8 mouse cellular contexts compared by ENCODE assay signal in genomic region chr8:105613830-105614511, GRCm38 (mm10). TPM values are rescaled to one million over a fixed set of nuclear protein-coding genes. Genes with fewer than 3 reads are reported as not detected.
DNase-seq lines count a peak whose midpoint lies in the region; ATAC-seq and TF ChIP-seq lines count a peak whose summit lies in the region.

No protein-coding gene starts in this region.

- no peak for TF ChIP-seq CTCF in G1E (IDR thresholded peaks at IDR 0.05; ENCODE audit: low read depth, low read length)
- TF ChIP-seq CTCF in bone marrow, adult 2 months (IDR thresholded peaks at IDR 0.05; ENCODE audit: control insufficient read depth, insufficient read depth, low read length) = no peak
- no peak for TF ChIP-seq CTCF in hindbrain, postnatal 0 days (IDR thresholded peaks at IDR 0.05; ENCODE audit: low read depth)
- no peak for TF ChIP-seq CTCF in midbrain, postnatal 0 days (IDR thresholded peaks at IDR 0.05)

- TF ChIP-seq POLR2A in bone marrow, adult 2 months (IDR thresholded peaks at IDR 0.05; ENCODE audit: borderline replicate concordance, control insufficient read depth, low read depth, low read length) = peak; percentile 6; the same call in 1 of the 2 replicates

- peaks cover 98% of the 10 kb centered on the region for H3K4me1 ChIP-seq in G1E (ENCODE audit: insufficient read depth, low read depth, low read length)
- H3K4me1 ChIP-seq in bone marrow, adult 2 months (ENCODE audit: control insufficient read depth, insufficient read depth, low read length) = peaks cover 3% of the 10 kb centered on the region; the same call in 1 of the 2 replicates
- H3K4me1 ChIP-seq in hindbrain, postnatal 0 days (ENCODE audit: insufficient read depth, low read length) = no peaks in the 10 kb centered on the region
- peaks cover 43% of the 10 kb centered on the region for H3K4me1 ChIP-seq in liver, embryonic 11.5 days (replicated peaks; ENCODE audit: control insufficient read depth, insufficient read depth, low read length)
- peaks cover 7% of the 10 kb centered on the region; the same call in 1 of the 2 replicates for H3K4me1 ChIP-seq in midbrain, postnatal 0 days (ENCODE audit: insufficient read depth, low read length)

- WGBS in bone marrow, adult 2 months = 19% methylated on average over 50 of the region's 50 CpGs
- 2% methylated on average over 45 of the region's 50 CpGs for WGBS in hindbrain, postnatal 0 days
- WGBS in liver, embryonic 11.5 days = 11% methylated on average over 50 of the region's 50 CpGs
- WGBS in midbrain, postnatal 0 days = 5% methylated on average over 41 of the region's 50 CpGs

- no peak for DNase-seq in G1E (ENCODE audit: low spot score)
- DNase-seq in gastrocnemius, postnatal 25 days = peak; percentile 82
- no peak for DNase-seq in hindbrain, postnatal 0 days (ENCODE audit: low spot score)
- DNase-seq in liver, embryonic 11.5 days (ENCODE audit: low spot score) = peak; percentile 68
- DNase-seq in midbrain, postnatal 0 days (ENCODE audit: low spot score) = no peak
- DNase-seq in thymus, postnatal 25 days = peak; percentile 88
- DNase-seq in layer of hippocampus, postnatal 25 days (ENCODE audit: extremely low spot score in 1 of 2, low spot score in 1 of 2) = no peak

- H3K9me3 ChIP-seq in G1E (replicated peaks) = no peaks in the 10 kb centered on the region
- H3K9me3 ChIP-seq in hindbrain, postnatal 0 days (ENCODE audit: low read length) = no peaks in the 10 kb centered on the region
- no peaks in the 10 kb centered on the region for H3K9me3 ChIP-seq in liver, embryonic 11.5 days (ENCODE audit: control insufficient read depth, low read length)
- H3K9me3 ChIP-seq in midbrain, postnatal 0 days (ENCODE audit: low read length) = no peaks in the 10 kb centered on the region

- no peaks in the 10 kb centered on the region for H3K27me3 ChIP-seq in G1E (ENCODE audit: insufficient read depth, low read length)
- H3K27me3 ChIP-seq in hindbrain, postnatal 0 days (ENCODE audit: insufficient read depth, low read length) = no peaks in the 10 kb centered on the region
- H3K27me3 ChIP-seq in liver, embryonic 11.5 days (replicated peaks; ENCODE audit: control insufficient read depth, insufficient read depth, low read length) = peaks cover 7% of the 10 kb centered on the region; the same call in 1 of the 2 replicates
- H3K27me3 ChIP-seq in midbrain, postnatal 0 days (ENCODE audit: insufficient read depth, low read length) = peaks cover 4% of the 10 kb centered on the region

- peak overlapping the region; percentile 18 for H3K9ac ChIP-seq in hindbrain, postnatal 0 days (replicated peaks; ENCODE audit: low read length)
- H3K9ac ChIP-seq in liver, embryonic 11.5 days (ENCODE audit: low read depth, low read length) = peak overlapping the region; percentile 48
- H3K9ac ChIP-seq in midbrain, postnatal 0 days (replicated peaks; ENCODE audit: low read length, poor library complexity, severe bottlenecking) = peak overlapping the region; percentile 51; the same call in 1 of the 2 replicates

- peak overlapping the region; percentile 87 for H3K4me2 ChIP-seq in hindbrain, postnatal 0 days (ENCODE audit: low read depth, low read length)
- H3K4me2 ChIP-seq in liver, embryonic 11.5 days = peak overlapping the region; percentile 93
- H3K4me2 ChIP-seq in midbrain, postnatal 0 days (ENCODE audit: low read depth, low read length, poor library complexity, severe bottlenecking) = peak overlapping the region; percentile 71

- H3K36me3 ChIP-seq in G1E (replicated peaks) = peaks cover 88% of the 10 kb centered on the region
- H3K36me3 ChIP-seq in hindbrain, postnatal 0 days (ENCODE audit: insufficient read depth, low read length) = peaks cover 35% of the 10 kb centered on the region
- H3K36me3 ChIP-seq in liver, embryonic 11.5 days (ENCODE audit: control insufficient read depth, insufficient read depth, low read length) = peaks cover 29% of the 10 kb centered on the region
- H3K36me3 ChIP-seq in midbrain, postnatal 0 days (ENCODE audit: insufficient read depth, low read length) = peaks cover 45% of the 10 kb centered on the region

- H3K4me3 ChIP-seq in G1E (ENCODE audit: low read depth, low read length) = peak overlapping the region; percentile 63; the same call in 1 of the 2 replicates
- H3K4me3 ChIP-seq in bone marrow, adult 2 months (replicated peaks; ENCODE audit: control insufficient read depth, low read depth, low read length) = peak overlapping the region; percentile 73
- H3K4me3 ChIP-seq in hindbrain, postnatal 0 days (ENCODE audit: low read length) = peak overlapping the region; percentile 32
- H3K4me3 ChIP-seq in liver, embryonic 11.5 days (ENCODE audit: low read depth, low read length) = peak overlapping the region; percentile 55
- H3K4me3 ChIP-seq in midbrain, postnatal 0 days (ENCODE audit: low read depth, low read length) = peak overlapping the region; percentile 32

- peak overlapping the region; percentile 24; the same call in 1 of the 2 replicates for H3K27ac ChIP-seq in bone marrow, adult 2 months (ENCODE audit: control insufficient read depth, insufficient read depth, low read depth, low read length, poor library complexity)
- H3K27ac ChIP-seq in hindbrain, postnatal 0 days = no peak overlapping the region
- no peak overlapping the region for H3K27ac ChIP-seq in liver, embryonic 11.5 days (ENCODE audit: low read depth, low read length)
- H3K27ac ChIP-seq in midbrain, postnatal 0 days (ENCODE audit: low read depth, low read length) = no peak overlapping the region

- no peak for ATAC-seq in G1E (ENCODE audit: extremely low read depth, insufficient number of reproducible peaks, low FRiP score, poor library complexity, severe bottlenecking)
- peak; percentile 48; the same call in 1 of the 2 replicates for ATAC-seq in hindbrain, postnatal 0 days
- ATAC-seq in liver, embryonic 11.5 days (replicated peaks; ENCODE audit: low FRiP score) = peak; percentile 16; the same call in 1 of the 2 replicates
- 0 out of 2 replicates have a peak, but pooled peaks have one; percentile 15 for ATAC-seq in midbrain, postnatal 0 days (ENCODE audit: low FRiP score)

RNA-seq across cellular contexts. Expression of gene Ripor1, which starts 8.9 kb away (rescaled TPM):
- total RNA-seq in G1E (2014; fragmentation: Nextera tagmentation) (179 and 221 TPM in 2 replicates), G1E (2017) (8.0 and 11.0 TPM in 2 replicates)
- 141 and 150 TPM in 2 replicates for polyA plus RNA-seq in G1E (2012)
- 11.9 and 23.1 TPM in 2 replicates for polyA plus RNA-seq in bone marrow, adult 2 months (2011; ENCODE audit: insufficient read depth, insufficient read length, low replicate concordance, missing spikeins)
- 10 to 100 TPM; 15.5 to 19.6 TPM for total RNA-seq in gastrocnemius, postnatal 25 days (2021)
- total RNA-seq in hindbrain, postnatal 0 days (2014; rRNA removed) = 14.4 and 15.1 TPM in 2 replicates
- 23.5 and 28.7 TPM in 2 replicates for polyA plus RNA-seq in hindbrain, postnatal 0 days (2015; fragmentation: Nextera tagmentation; extraction: Ambion mirVana)
- 31.4 and 33.0 TPM in 2 replicates for polyA plus RNA-seq in liver, embryonic 11.5 days (2014; fragmentation: Nextera tagmentation; extraction: Ambion mirVana)
- total RNA-seq in midbrain, postnatal 0 days (2014; rRNA removed) = 12.6 and 16.1 TPM in 2 replicates
- 32.6 and 32.7 TPM in 2 replicates for polyA plus RNA-seq in midbrain, postnatal 0 days (2015; fragmentation: Nextera tagmentation; extraction: Ambion mirVana)
- 10 to 100 TPM; 83.2 to 92.9 TPM for total RNA-seq in layer of hippocampus, postnatal 25 days (2021)

RNA-seq across cellular contexts. Expression of gene Ctcf, which starts 22.4 kb away (rescaled TPM):
- total RNA-seq in G1E (2014; fragmentation: Nextera tagmentation) (97.8 and 133 TPM in 2 replicates), G1E (2017) (62.3 and 78.9 TPM in 2 replicates)
- polyA plus RNA-seq in G1E (2012) = 155 and 190 TPM in 2 replicates
- 77.0 and 79.4 TPM in 2 replicates for polyA plus RNA-seq in bone marrow, adult 2 months (2011; ENCODE audit: insufficient read depth, insufficient read length, low replicate concordance, missing spikeins)
- 10 to 100 TPM; 29.2 to 29.6 TPM for total RNA-seq in gastrocnemius, postnatal 25 days (2021)
- total RNA-seq in hindbrain, postnatal 0 days (2014; rRNA removed) = 27.4 and 35.9 TPM in 2 replicates
- 87.4 and 88.1 TPM in 2 replicates for polyA plus RNA-seq in hindbrain, postnatal 0 days (2015; fragmentation: Nextera tagmentation; extraction: Ambion mirVana)
- 79.0 and 83.2 TPM in 2 replicates for polyA plus RNA-seq in liver, embryonic 11.5 days (2014; fragmentation: Nextera tagmentation; extraction: Ambion mirVana)
- total RNA-seq in midbrain, postnatal 0 days (2014; rRNA removed) = 40.2 and 44.2 TPM in 2 replicates
- polyA plus RNA-seq in midbrain, postnatal 0 days (2015; fragmentation: Nextera tagmentation; extraction: Ambion mirVana) = 73.0 and 81.9 TPM in 2 replicates
- total RNA-seq in layer of hippocampus, postnatal 25 days (2021) = 10 to 100 TPM; 63.3 to 71.7 TPM

RNA-seq across cellular contexts. Expression of gene Agrp, which starts 23.2 kb away (rescaled TPM):
- total RNA-seq in G1E (2014; fragmentation: Nextera tagmentation) (not detected in 2 replicates), G1E (2017) (not detected in 2 replicates)
- polyA plus RNA-seq in G1E (2012) = 0.10 TPM in 1 of 2 replicates, not detected in the other
- not detected in 2 replicates for polyA plus RNA-seq in bone marrow, adult 2 months (2011; ENCODE audit: insufficient read depth, insufficient read length, low replicate concordance, missing spikeins)
- 1 to 10 TPM in 1 of 2 experiments, not detected in 1; 1.7 TPM for total RNA-seq in gastrocnemius, postnatal 25 days (2021)
- 2.1 TPM in 1 of 2 replicates, not detected in the other for total RNA-seq in hindbrain, postnatal 0 days (2014; rRNA removed)
- polyA plus RNA-seq in hindbrain, postnatal 0 days (2015; fragmentation: Nextera tagmentation; extraction: Ambion mirVana) = 1.3 and 1.4 TPM in 2 replicates
- polyA plus RNA-seq in liver, embryonic 11.5 days (2014; fragmentation: Nextera tagmentation; extraction: Ambion mirVana) = 0.53 TPM in 1 of 2 replicates, not detected in the other
- not detected in 2 replicates for total RNA-seq in midbrain, postnatal 0 days (2014; rRNA removed)
- 3.2 and 7.6 TPM in 2 replicates for polyA plus RNA-seq in midbrain, postnatal 0 days (2015; fragmentation: Nextera tagmentation; extraction: Ambion mirVana)
- not detected for total RNA-seq in layer of hippocampus, postnatal 25 days (2021)

RNA-seq across cellular contexts. Expression of gene Atp6v0d1, which starts 48.1 kb away (rescaled TPM):
- total RNA-seq in G1E (2014; fragmentation: Nextera tagmentation) (151 and 178 TPM in 2 replicates), G1E (2017) (110 and 118 TPM in 2 replicates)
- polyA plus RNA-seq in G1E (2012) = 30.0 and 37.0 TPM in 2 replicates
- 37.5 and 58.3 TPM in 2 replicates for polyA plus RNA-seq in bone marrow, adult 2 months (2011; ENCODE audit: insufficient read depth, insufficient read length, low replicate concordance, missing spikeins)
- 10 to 100 TPM; 41.7 to 45.1 TPM for total RNA-seq in gastrocnemius, postnatal 25 days (2021)
- 231 and 249 TPM in 2 replicates for total RNA-seq in hindbrain, postnatal 0 days (2014; rRNA removed)
- 271 and 289 TPM in 2 replicates for polyA plus RNA-seq in hindbrain, postnatal 0 days (2015; fragmentation: Nextera tagmentation; extraction: Ambion mirVana)
- polyA plus RNA-seq in liver, embryonic 11.5 days (2014; fragmentation: Nextera tagmentation; extraction: Ambion mirVana) = 74.2 and 76.3 TPM in 2 replicates
- 214 and 238 TPM in 2 replicates for total RNA-seq in midbrain, postnatal 0 days (2014; rRNA removed)
- polyA plus RNA-seq in midbrain, postnatal 0 days (2015; fragmentation: Nextera tagmentation; extraction: Ambion mirVana) = 272 and 300 TPM in 2 replicates
- total RNA-seq in layer of hippocampus, postnatal 25 days (2021) = 100 to 1,000 TPM; 293 to 332 TPM

Comparison
In these comparisons a context has a peak if more than half of its experiments do, and no peak if none do; other contexts are left out.
1. DNase-seq: peak in gastrocnemius, postnatal 25 days (single experiment), liver, embryonic 11.5 days (single experiment) and thymus, postnatal 25 days (single experiment); none in G1E (single experiment), hindbrain, postnatal 0 days (single experiment), midbrain, postnatal 0 days (single experiment) and layer of hippocampus, postnatal 25 days (0 of 2).
2. Peak in every context shown above with its lines, with median percentiles within 50 percentile points of each other: H3K4me3 ChIP-seq, H3K4me2 ChIP-seq and H3K9ac ChIP-seq.